Mouse (Mus musculus): Measurements from ENCODE around the gene Ephb2. TPM values are rescaled to one million over a fixed set of nuclear protein-coding genes. Genes with fewer than 3 reads are reported as not detected.

The Ephb2 gene
- total RNA-seq, 1 experiment from 2014 or later: 3.9 TPM

GRCm38 (mm10) chr4:136751355-136752020 is 84.3 kb downstream of the Ephb2 start:
- ATAC-seq (replicated peaks in 1 of 2; ENCODE audit: insufficient read depth in 1 of 2, low FRiP score in 2 of 2, low TSS enrichment in 1 of 2, low read depth in 1 of 2, poor library complexity in 2 of 2, severe bottlenecking in 2 of 2): no peak

GRCm38 (mm10) chr4:136750578-136751338 is 85.0 kb downstream of the Ephb2 start:
- ATAC-seq (replicated peaks in 1 of 2; ENCODE audit: insufficient read depth in 1 of 2, low FRiP score in 2 of 2, low TSS enrichment in 1 of 2, low read depth in 1 of 2, poor library complexity in 2 of 2, severe bottlenecking in 2 of 2): no peak

- ATAC-seq (replicated peaks in 1 of 2; ENCODE audit: insufficient read depth in 1 of 2, low FRiP score in 2 of 2, low TSS enrichment in 1 of 2, low read depth in 1 of 2, poor library complexity in 2 of 2, severe bottlenecking in 2 of 2): no peak
Measured at GRCm38 (mm10) chr4:136749851-136750577, 85.8 kb downstream of the Ephb2 start.

- ATAC-seq (replicated peaks in 1 of 2; ENCODE audit: insufficient read depth in 1 of 2, low FRiP score in 2 of 2, low TSS enrichment in 1 of 2, low read depth in 1 of 2, poor library complexity in 2 of 2, severe bottlenecking in 2 of 2): no peak
Measured at GRCm38 (mm10) chr4:136749431-136749830, 86.4 kb downstream of the Ephb2 start.

GRCm38 (mm10) chr4:136748842-136749392 is 86.9 kb downstream of the Ephb2 start:
- ATAC-seq (replicated peaks in 1 of 2; ENCODE audit: insufficient read depth in 1 of 2, low FRiP score in 2 of 2, low TSS enrichment in 1 of 2, low read depth in 1 of 2, poor library complexity in 2 of 2, severe bottlenecking in 2 of 2): no peak

- ATAC-seq (replicated peaks in 1 of 2; ENCODE audit: insufficient read depth in 1 of 2, low FRiP score in 2 of 2, low TSS enrichment in 1 of 2, low read depth in 1 of 2, poor library complexity in 2 of 2, severe bottlenecking in 2 of 2): no peak
Measured at GRCm38 (mm10) chr4:136746516-136746915, 89.3 kb downstream of the Ephb2 start.

- ATAC-seq (replicated peaks in 1 of 2; ENCODE audit: insufficient read depth in 1 of 2, low FRiP score in 2 of 2, low TSS enrichment in 1 of 2, low read depth in 1 of 2, poor library complexity in 2 of 2, severe bottlenecking in 2 of 2): peak; percentile 74 to 84
Measured at GRCm38 (mm10) chr4:136742677-136743076, 93.1 kb downstream of the Ephb2 start.

GRCm38 (mm10) chr4:136741840-136742239 is 93.9 kb downstream of the Ephb2 start:
- no peak for ATAC-seq (replicated peaks in 1 of 2; ENCODE audit: insufficient read depth in 1 of 2, low FRiP score in 2 of 2, low TSS enrichment in 1 of 2, low read depth in 1 of 2, poor library complexity in 2 of 2, severe bottlenecking in 2 of 2)

- ATAC-seq (replicated peaks in 1 of 2; ENCODE audit: insufficient read depth in 1 of 2, low FRiP score in 2 of 2, low TSS enrichment in 1 of 2, low read depth in 1 of 2, poor library complexity in 2 of 2, severe bottlenecking in 2 of 2): no peak
Measured at GRCm38 (mm10) chr4:136740963-136741362, 94.8 kb downstream of the Ephb2 start.

GRCm38 (mm10) chr4:136739189-136739588 is 96.6 kb downstream of the Ephb2 start:
- no peak for ATAC-seq (replicated peaks in 1 of 2; ENCODE audit: insufficient read depth in 1 of 2, low FRiP score in 2 of 2, low TSS enrichment in 1 of 2, low read depth in 1 of 2, poor library complexity in 2 of 2, severe bottlenecking in 2 of 2)

GRCm38 (mm10) chr4:136738291-136738690 is 97.5 kb downstream of the Ephb2 start:
- ATAC-seq (replicated peaks in 1 of 2; ENCODE audit: insufficient read depth in 1 of 2, low FRiP score in 2 of 2, low TSS enrichment in 1 of 2, low read depth in 1 of 2, poor library complexity in 2 of 2, severe bottlenecking in 2 of 2): no peak

- ATAC-seq (replicated peaks in 1 of 2; ENCODE audit: insufficient read depth in 1 of 2, low FRiP score in 2 of 2, low TSS enrichment in 1 of 2, low read depth in 1 of 2, poor library complexity in 2 of 2, severe bottlenecking in 2 of 2): no peak
Measured at GRCm38 (mm10) chr4:136735856-136736255, 99.9 kb downstream of the Ephb2 start.

- ATAC-seq (replicated peaks in 1 of 2; ENCODE audit: insufficient read depth in 1 of 2, low FRiP score in 2 of 2, low TSS enrichment in 1 of 2, low read depth in 1 of 2, poor library complexity in 2 of 2, severe bottlenecking in 2 of 2): no peak
Measured at GRCm38 (mm10) chr4:136734210-136734803, 101.5 kb downstream of the Ephb2 start.

- ATAC-seq (replicated peaks in 1 of 2; ENCODE audit: insufficient read depth in 1 of 2, low FRiP score in 2 of 2, low TSS enrichment in 1 of 2, low read depth in 1 of 2, poor library complexity in 2 of 2, severe bottlenecking in 2 of 2): peak; percentile 29 to 46; a peak in 1 of 4 replicates
Measured at GRCm38 (mm10) chr4:136733217-136733865, 102.4 kb downstream of the Ephb2 start.

- no peak for ATAC-seq (replicated peaks in 1 of 2; ENCODE audit: insufficient read depth in 1 of 2, low FRiP score in 2 of 2, low TSS enrichment in 1 of 2, low read depth in 1 of 2, poor library complexity in 2 of 2, severe bottlenecking in 2 of 2)
Measured at GRCm38 (mm10) chr4:136732536-136733121, 103.2 kb downstream of the Ephb2 start.

- no peak for ATAC-seq (replicated peaks in 1 of 2; ENCODE audit: insufficient read depth in 1 of 2, low FRiP score in 2 of 2, low TSS enrichment in 1 of 2, low read depth in 1 of 2, poor library complexity in 2 of 2, severe bottlenecking in 2 of 2)
Measured at GRCm38 (mm10) chr4:136731761-136732160, 104.0 kb downstream of the Ephb2 start.

Data from hematopoietic stem cell, adult 5-6 weeks (primary cell).